Mouse (Mus musculus) ES-E14 (cell line): Measurements from ENCODE around the gene Ldlr. TPM values are rescaled to one million over a fixed set of nuclear protein-coding genes. Genes with fewer than 3 reads are reported as not detected.

Experiments
- DNase-seq: peaks from one replicate; pipeline ENCODE4 v3.0.0-alpha.2; 2013; ENCODE audit warnings: low read depth, low spot score
- H3K27ac ChIP-seq: 2 replicates; pipeline ENCODE4 v1.5.1; 2012; ENCODE audit warnings: low read depth, mild to moderate bottlenecking, low read length, moderate library complexity, mixed read lengths; ENCODE audit not compliant: poor library complexity, insufficient read depth, severe bottlenecking
- H3K36me3 ChIP-seq: 2 replicates; pipeline ENCODE4 v1.6.1; 2012; ENCODE audit warnings: mild to moderate bottlenecking, low read length, moderate library complexity, mixed read lengths; ENCODE audit not compliant: control insufficient read depth, poor library complexity, insufficient read depth, severe bottlenecking
- H3K4me1 ChIP-seq, 2 experiments: fragments of 150-350 bp in 1 of 2; sonication (generic) in 1 of 2; 2 replicates each; pipeline ENCODE4 v1.6.1; 2012; ENCODE audit warnings: low read length in 2 of 2, mild to moderate bottlenecking in 1 of 2, mixed read lengths in 1 of 2; ENCODE audit not compliant: control insufficient read depth in 2 of 2, insufficient read depth in 2 of 2, poor library complexity in 1 of 2
- H3K4me3 ChIP-seq, 2 experiments: fragments of 150-350 bp in 1 of 2; sonication (generic) in 1 of 2; 2 replicates each; pipeline ENCODE4 v1.5.1; 2012; ENCODE audit warnings: low read length in 2 of 2, low read depth in 1 of 2, mild to moderate bottlenecking in 1 of 2, mixed read lengths in 1 of 2; ENCODE audit not compliant: insufficient read depth in 1 of 2, poor library complexity in 1 of 2, severe bottlenecking in 1 of 2
- H3K9ac ChIP-seq: 2 replicates; pipeline ENCODE4 v1.6.1; 2012; ENCODE audit warnings: low read depth, mild to moderate bottlenecking, low read length, mixed read lengths; ENCODE audit not compliant: poor library complexity, insufficient read depth, severe bottlenecking
- H3K9me3 ChIP-seq: fragments of 150-350 bp; sonication (generic); 2 replicates; pipeline ENCODE4 v1.6.1; 2012; ENCODE audit warnings: low read depth, mild to moderate bottlenecking, low read length; ENCODE audit not compliant: control insufficient read depth, insufficient read depth
- CHD2 ChIP-seq: IDR thresholded peaks from 2 replicates; pipeline ENCODE4 v1.6.1; 2014; ENCODE audit warnings: mild to moderate bottlenecking, low read depth, low read length, inconsistent platforms
- HCFC1 ChIP-seq: IDR thresholded peaks from 2 replicates; pipeline ENCODE4 v1.6.1; 2012; ENCODE audit warnings: low read length, inconsistent platforms, borderline replicate concordance; ENCODE audit not compliant: insufficient read depth
- MAFK ChIP-seq: IDR thresholded peaks from 2 replicates; pipeline ENCODE4 v1.6.1; 2014; ENCODE audit warnings: mild to moderate bottlenecking, low read depth, low read length, inconsistent platforms; ENCODE audit not compliant: insufficient read depth
- ZC3H11A ChIP-seq: IDR thresholded peaks from 2 replicates; pipeline ENCODE4 v1.6.1; 2012; ENCODE audit warnings: low read depth, mild to moderate bottlenecking, inconsistent platforms, low read length, borderline replicate concordance
- ZNF384 ChIP-seq: IDR thresholded peaks from 2 replicates; pipeline ENCODE4 v1.6.1; 2012; ENCODE audit warnings: low read depth, low read length, inconsistent platforms
- in situ Hi-C, 2 experiments: fragments of 600-800 bp; cut with MboI; formaldehyde crosslinking; loops; one replicate each; pipeline ENCODE4 v1.15.1; 2025; ENCODE audit warnings: low sequenced_read_pairs in 2 of 2, inconsistent platforms in 1 of 2; ENCODE audit not compliant: unreplicated experiment in 2 of 2
- total RNA-seq: library from RNA; depleted of rRNA; stranded (reverse); fragments of 300-350 nt; gene quantifications from 2 replicates; pipeline ENCODE4 v1.2.3, GENCODE M21; 2012

The Ldlr gene
- total RNA-seq, 1 experiment, result 95.7 TPM

GRCm38 (mm10) chr9:21750370-21750769, 27.1 kb downstream of the Ldlr start:
- TF ChIP-seq HCFC1 (no peak), CHD2 (no peak), MAFK (no peak), ZC3H11A (no peak), ZNF384 (no peak)
- peaks cover 0 to 17% of the 10 kb centered on the region in 2 experiments; a peak in 3 of 4 replicates for H3K4me1 ChIP-seq
- no peak for DNase-seq
- H3K36me3 ChIP-seq, result peaks cover 39% of the 10 kb centered on the region
- no peaks in the 10 kb centered on the region for H3K9me3 ChIP-seq
- H3K4me3 ChIP-seq, result no peak overlapping the region
- H3K27ac ChIP-seq, result no peak overlapping the region
- no peak overlapping the region for H3K9ac ChIP-seq
- in situ Hi-C loops, result no loop called here

GRCm38 (mm10) chr9:21751347-21751746, 28.1 kb downstream of the Ldlr start:
- Histone ChIP-seq H3K36me3 (peaks cover 34% of the 10 kb centered on the region), H3K4me1 (peaks cover 0 to 19% of the 10 kb centered on the region in 2 experiments; a peak in 3 of 4 replicates), H3K27ac (no peak overlapping the region), H3K9ac (no peak overlapping the region), H3K9me3 (no peaks in the 10 kb centered on the region), H3K4me3 (no peak overlapping the region)
- TF ChIP-seq MAFK (no peak), ZNF384 (no peak), CHD2 (no peak)
- no peak for DNase-seq
- in situ Hi-C loops, result no loop called here

GRCm38 (mm10) chr9:21752252-21752792, 29.0 kb downstream of the Ldlr start:
- peaks cover 32% of the 10 kb centered on the region for H3K36me3 ChIP-seq
- no peak overlapping the region for H3K4me3 ChIP-seq
- in situ Hi-C loops, result no loop called here
- no peak overlapping the region; the same call in 1 of the 2 replicates for H3K27ac ChIP-seq
- no peak for DNase-seq
- H3K9ac ChIP-seq, result no peak overlapping the region
- no peak for TF ChIP-seq CHD2
- no peak for TF ChIP-seq HCFC1
- no peak for TF ChIP-seq MAFK
- no peak for TF ChIP-seq ZC3H11A
- no peak for TF ChIP-seq ZNF384
- peaks cover 0 to 17% of the 10 kb centered on the region in 2 experiments; a peak in 3 of 4 replicates for H3K4me1 ChIP-seq
- H3K9me3 ChIP-seq, result no peaks in the 10 kb centered on the region

- in situ Hi-C loops, result no loop called here
- no peak for TF ChIP-seq MAFK
- no peak for TF ChIP-seq ZC3H11A
- TF ChIP-seq HCFC1, result no peak
- TF ChIP-seq CHD2, result no peak
- no peak for TF ChIP-seq ZNF384
- peaks cover 22% of the 10 kb centered on the region for H3K36me3 ChIP-seq
Measured at GRCm38 (mm10) chr9:21754003-21754402, 30.7 kb downstream of the Ldlr start.

More at GRCm38 (mm10) chr9:21754003-21754402, 30.7 kb downstream of the Ldlr start:
- Histone ChIP-seq H3K27ac (no peak overlapping the region), H3K9ac (no peak overlapping the region), H3K9me3 (no peaks in the 10 kb centered on the region), H3K4me3 (no peak overlapping the region), H3K4me1 (peaks cover 2 to 24% of the 10 kb centered on the region in 2 experiments)
- DNase-seq, result no peak
